10 mouse cellular contexts compared by ENCODE assay signal in the genomic region with DNA sequence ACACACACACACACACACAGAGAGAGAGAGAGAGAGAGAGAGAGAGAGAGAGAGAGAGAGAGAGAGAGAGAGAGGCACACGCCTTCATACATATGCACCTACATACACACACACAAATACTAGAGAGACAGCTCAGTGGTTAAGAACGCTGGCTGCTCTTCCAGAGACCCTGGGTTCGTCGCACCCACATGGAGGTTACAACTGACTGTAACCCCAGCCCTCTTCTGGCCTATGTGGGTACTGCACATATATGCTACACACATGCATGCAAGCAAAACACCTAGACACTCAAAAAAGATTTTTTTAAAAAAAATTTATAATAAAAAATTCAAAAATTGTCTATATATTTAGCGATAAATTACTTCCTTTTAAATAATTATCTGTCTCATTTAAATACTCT. TPM values are rescaled to one million over a fixed set of nuclear protein-coding genes. Genes with fewer than 3 reads are reported as not detected.
DNase-seq lines count a peak whose midpoint lies in the region; ATAC-seq and TF ChIP-seq lines count a peak whose summit lies in the region.
"Had no signal": no experiment of that assay in that cellular context is flagged by ENCODE, and none has a peak within 500 bp of the region (broad histone marks: within the 10 kb centered on the region; RNA-seq: fewer than 3 reads in every experiment).

No protein-coding gene starts in this region.

- WGBS in hindbrain, postnatal 0 days = 55% methylated on average over 5 of the region's 5 CpGs
- 60% methylated on average over 5 of the region's 5 CpGs for WGBS in hindbrain, embryonic 14.5 days

- DNase-seq in hindbrain, postnatal 0 days (ENCODE audit: low spot score) = no peak
- no peak for DNase-seq in hindbrain, embryonic 14.5 days (ENCODE audit: low spot score)
- DNase-seq in CD8-positive naive resting alpha-beta T cell, adult 2 months (ENCODE audit: low read depth in 2 of 2, low spot score in 2 of 2) = peak; percentile 11 to 35
- DNase-seq in ZHBTc4 (ENCODE audit: low read depth, low spot score) = peak; percentile 74
- DNase-seq in lung, postnatal 36 days = peak; percentile 34
- DNase-seq in ovary, postnatal 10 days (ENCODE audit: low spot score) = no peak
- no peak for DNase-seq in left cerebral cortex, postnatal 25 days (ENCODE audit: low spot score in 2 of 2)
- no peak for DNase-seq in cerebellum, adult 8-10 months

- H3K9ac ChIP-seq in hindbrain, postnatal 0 days (replicated peaks; ENCODE audit: low read length) = no peak overlapping the region
- no peak overlapping the region for H3K9ac ChIP-seq in hindbrain, embryonic 14.5 days
- H3K9ac ChIP-seq: embryonic facial prominence, embryonic 12.5 days; limb, embryonic 12.5 days had no signal

- no peaks in the 10 kb centered on the region for H3K4me1 ChIP-seq in hindbrain, postnatal 0 days (ENCODE audit: insufficient read depth, low read length)
- H3K4me1 ChIP-seq in hindbrain, embryonic 14.5 days (replicated peaks; ENCODE audit: control insufficient read depth, insufficient read depth, low read length) = no peaks in the 10 kb centered on the region
- H3K4me1 ChIP-seq: embryonic facial prominence, embryonic 12.5 days; limb, embryonic 12.5 days had no signal

- peak; percentile 50 for TF ChIP-seq CTCF in hindbrain, postnatal 0 days (IDR thresholded peaks at IDR 0.05; ENCODE audit: low read depth)

- H3K36me3 ChIP-seq in hindbrain, postnatal 0 days (ENCODE audit: insufficient read depth, low read length) = no peaks in the 10 kb centered on the region
- H3K36me3 ChIP-seq in hindbrain, embryonic 14.5 days (replicated peaks; ENCODE audit: control insufficient read depth, insufficient read depth) = no peaks in the 10 kb centered on the region
- H3K36me3 ChIP-seq: embryonic facial prominence, embryonic 12.5 days; limb, embryonic 12.5 days had no signal

- H3K4me2 ChIP-seq in hindbrain, postnatal 0 days (ENCODE audit: low read depth, low read length) = no peak overlapping the region
- H3K4me2 ChIP-seq in hindbrain, embryonic 14.5 days (replicated peaks) = no peak overlapping the region
- H3K4me2 ChIP-seq: embryonic facial prominence, embryonic 12.5 days; limb, embryonic 12.5 days had no signal

- intact Hi-C loops in left cerebral cortex, postnatal 25 days (cut with DNase I) = no loop called here

- H3K9me3 ChIP-seq in hindbrain, postnatal 0 days (ENCODE audit: low read length) = no peaks in the 10 kb centered on the region
- H3K9me3 ChIP-seq in hindbrain, embryonic 14.5 days (ENCODE audit: control insufficient read depth, low read length) = no peaks in the 10 kb centered on the region
- H3K9me3 ChIP-seq: embryonic facial prominence, embryonic 12.5 days; limb, embryonic 12.5 days had no signal

- no peak overlapping the region for H3K4me3 ChIP-seq in hindbrain, postnatal 0 days (ENCODE audit: low read length)
- H3K4me3 ChIP-seq in hindbrain, embryonic 14.5 days (replicated peaks; ENCODE audit: low read length) = no peak overlapping the region
- H3K4me3 ChIP-seq: embryonic facial prominence, embryonic 12.5 days; limb, embryonic 12.5 days had no signal

- H3K27me3 ChIP-seq in hindbrain, postnatal 0 days (ENCODE audit: insufficient read depth, low read length) = no peaks in the 10 kb centered on the region
- H3K27me3 ChIP-seq in hindbrain, embryonic 14.5 days (ENCODE audit: control insufficient read depth, insufficient read depth, low read length) = no peaks in the 10 kb centered on the region
- H3K27me3 ChIP-seq: embryonic facial prominence, embryonic 12.5 days; limb, embryonic 12.5 days had no signal

- no peak for ATAC-seq in hindbrain, postnatal 0 days
- ATAC-seq in hindbrain, embryonic 14.5 days (ENCODE audit: low FRiP score) = no peak

- H3K27ac ChIP-seq in hindbrain, postnatal 0 days = no peak overlapping the region
- H3K27ac ChIP-seq in hindbrain, embryonic 14.5 days = no peak overlapping the region
- H3K27ac ChIP-seq: embryonic facial prominence, embryonic 12.5 days; limb, embryonic 12.5 days had no signal

RNA-seq across cellular contexts. Expression of a gene that starts 43.1 kb away (rescaled TPM):
- total RNA-seq in hindbrain, postnatal 0 days (2014; rRNA removed) = 8.9 and 10.4 TPM in 2 replicates
- 2.0 and 2.1 TPM in 2 replicates for polyA plus RNA-seq in hindbrain, postnatal 0 days (2015; fragmentation: Nextera tagmentation; extraction: Ambion mirVana)
- 4.6 and 4.9 TPM in 2 replicates for polyA plus RNA-seq in hindbrain, embryonic 14.5 days (2014; fragmentation: Nextera tagmentation; extraction: Ambion mirVana)
- 1 to 10 TPM; 3.6 to 4.4 TPM for total RNA-seq in left cerebral cortex, postnatal 25 days (2021)

Comparison
In these comparisons a context has a peak if more than half of its experiments do, and no peak if none do; other contexts are left out.
1. DNase-seq: peak in CD8-positive naive resting alpha-beta T cell, adult 2 months (2 of 2), ZHBTc4 (single experiment) and lung, postnatal 36 days (single experiment); none in hindbrain, postnatal 0 days (single experiment), hindbrain, embryonic 14.5 days (single experiment), ovary, postnatal 10 days (single experiment), left cerebral cortex, postnatal 25 days (0 of 2) and cerebellum, adult 8-10 months (single experiment).